Mouse (Mus musculus): ENCODE data around the gene Thap4.
"Not testable (repeated sequence)": the region's sequence is repeated elsewhere in the genome, so short reads cannot be mapped to it uniquely, and the experiment has no call there.

Thap4 gene

GRCm38 (mm10) chr1:93754573-93755290 is at the start of gene Thap4:
Thap4 (minus strand) TSS chr1:93754864.
- DNase-seq, result peak; percentile 99

- peak; percentile 100 for DNase-seq
Measured at GRCm38 (mm10) chr1:93803556-93804507, 49.2 kb upstream of the Thap4 start, which contains the start of gene Ing5. Ing5 (plus strand) TSS chr1:93803965.

GRCm38 (mm10) chr1:93802771-93803170 is 48.1 kb upstream of the Thap4 start:
- no peak for DNase-seq

GRCm38 (mm10) chr1:93801741-93802238 is 47.1 kb upstream of the Thap4 start, which contains the start of gene Dtymk:
Dtymk (minus strand) TSS chr1:93801934.
- peak; percentile 99 for DNase-seq

GRCm38 (mm10) chr1:93800670-93801503 is 46.2 kb upstream of the Thap4 start:
- peak; percentile 87 for DNase-seq

- DNase-seq, result no peak
Measured at GRCm38 (mm10) chr1:93795886-93796285, 41.2 kb upstream of the Thap4 start.

GRCm38 (mm10) chr1:93794526-93794925 is 39.9 kb upstream of the Thap4 start:
- DNase-seq, result no peak

GRCm38 (mm10) chr1:93786912-93787311 is 32.2 kb upstream of the Thap4 start:
- DNase-seq, result no peak

GRCm38 (mm10) chr1:93776686-93777085 is 22.0 kb upstream of the Thap4 start:
- no peak for DNase-seq

GRCm38 (mm10) chr1:93769901-93770300 is 15.2 kb upstream of the Thap4 start:
- DNase-seq, result no peak

GRCm38 (mm10) chr1:93767600-93767999 is 12.9 kb upstream of the Thap4 start:
- no peak for DNase-seq

GRCm38 (mm10) chr1:93764871-93765591 is 10.4 kb upstream of the Thap4 start:
- no peak for DNase-seq

GRCm38 (mm10) chr1:93763531-93763930 is 8.9 kb upstream of the Thap4 start:
- not testable (repeated sequence) for DNase-seq

GRCm38 (mm10) chr1:93760076-93760475 is 5.4 kb upstream of the Thap4 start:
- DNase-seq, result no peak

GRCm38 (mm10) chr1:93756154-93756553 is 1.5 kb upstream of the Thap4 start:
- no peak for DNase-seq

- DNase-seq, result no peak
Measured at GRCm38 (mm10) chr1:93755618-93756017, 954 bp upstream of the Thap4 start.

- DNase-seq, result no peak
Measured at GRCm38 (mm10) chr1:93755291-93755610, 587 bp upstream of the Thap4 start.

GRCm38 (mm10) chr1:93753911-93754572 is 622 bp downstream of the Thap4 start:
- DNase-seq, result peak; percentile 94

- no peak for DNase-seq
Measured at GRCm38 (mm10) chr1:93751290-93751689, 3.4 kb downstream of the Thap4 start, which contains the start of gene Atg4b. Atg4b (plus strand) TSS chr1:93751500.

GRCm38 (mm10) chr1:93748539-93748938 is 6.1 kb downstream of the Thap4 start:
- DNase-seq, result no peak

- DNase-seq, result no peak
Measured at GRCm38 (mm10) chr1:93746179-93746578, 8.5 kb downstream of the Thap4 start.
